Mouse (Mus musculus) myocyte (in vitro differentiated cells): ENCODE measurements at regions not wholly inside any gene's neighbourhood (a gene's known extent, or its start where the extent isn't known, plus 50 kb on each side); places are given as distances from the start of the nearest gene placed in this dataset.

Experiments used
- CEBPB ChIP-seq: IDR thresholded peaks from 2 replicates; pipeline ENCODE4 v1.6.1; 2011; ENCODE audit warnings: mild to moderate bottlenecking, moderate library complexity; ENCODE audit not compliant: poor library complexity, insufficient read depth, severe bottlenecking
- POLR2A ChIP-seq: IDR thresholded peaks from one replicate; pipeline ENCODE4 v1.6.1; 2011; ENCODE audit warnings: low read depth, mild to moderate bottlenecking, control low read depth, moderate library complexity; ENCODE audit not compliant: insufficient read length
- TCF12 ChIP-seq: IDR thresholded peaks from one replicate; pipeline ENCODE4 v1.6.1; 2011; ENCODE audit warnings: mild to moderate bottlenecking, control low read depth; ENCODE audit not compliant: poor library complexity, insufficient read depth, severe bottlenecking

DNA sequence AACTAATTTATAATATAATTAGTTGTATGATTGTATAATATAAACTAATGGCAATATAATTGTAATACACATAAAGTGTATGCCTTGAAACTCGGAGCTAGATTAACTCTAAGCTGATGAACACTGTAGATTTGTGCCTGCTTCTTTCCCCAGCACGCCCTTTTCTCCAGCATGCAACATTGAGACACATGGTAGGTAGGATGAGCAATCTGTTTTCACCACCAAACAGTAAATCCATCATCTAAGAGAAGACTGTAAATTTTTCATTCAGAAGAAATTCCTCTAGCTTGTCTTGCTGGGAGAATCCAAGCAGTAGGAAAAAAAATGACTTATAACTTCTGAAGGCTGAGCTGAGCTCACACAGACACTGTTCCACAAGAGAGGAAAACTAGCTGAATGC lies 71.8 kb upstream of the Adamts18 start:
- no peak for TF ChIP-seq POLR2A
- TF ChIP-seq CEBPB = no peak
- TF ChIP-seq TCF12 = no peak
